Mouse (Mus musculus): Measurements from ENCODE around the gene Gpd2.

DNA sequence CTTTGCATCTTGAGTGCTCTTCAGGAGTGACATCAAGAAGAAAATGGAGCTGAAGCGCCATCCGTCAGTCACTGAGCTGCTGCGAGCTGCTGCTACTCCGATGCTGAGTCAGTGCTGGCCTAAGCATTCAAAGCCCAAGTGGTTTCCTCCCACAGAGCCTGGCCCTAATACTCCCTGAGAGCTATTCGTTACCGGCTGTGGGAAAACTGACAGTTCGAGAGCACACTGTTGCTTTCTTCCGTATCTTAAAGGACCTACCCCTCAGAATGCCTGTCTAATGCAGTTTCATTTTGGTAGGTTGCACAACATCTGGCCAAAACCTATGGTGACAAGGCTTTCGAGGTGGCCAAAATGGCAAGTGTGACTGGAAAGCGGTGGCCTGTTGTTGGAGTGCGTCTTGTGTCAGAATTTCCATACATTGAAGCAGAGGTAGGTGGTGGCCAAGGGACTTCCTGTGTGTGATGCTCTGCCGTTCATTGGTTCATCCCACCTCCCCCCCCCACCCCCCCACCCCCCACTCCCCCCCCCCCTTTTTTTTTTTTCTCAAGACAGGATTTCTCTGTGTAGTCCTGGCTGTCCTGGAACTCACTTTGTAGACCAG is 118.9 kb downstream of the Gpd2 start:
- no peak for TF ChIP-seq POLR2A (IDR thresholded peaks at IDR 0.05; ENCODE audit: control insufficient read depth, low read depth, low read length)
- TF ChIP-seq CTCF (IDR thresholded peaks at IDR 0.05; ENCODE audit: control insufficient read depth, insufficient read depth, insufficient replicate concordance, low read depth, low read length) = no peak
